Mouse (Mus musculus) gastrocnemius, adult 2 months (tissue): ENCODE measurements around the gene Tmprss11b. TPM values are rescaled to one million over a fixed set of nuclear protein-coding genes. Genes with fewer than 3 reads are reported as not detected.
A peak's percentile ranks its signal among the peaks of the same experiment; 100 is the strongest.
"Not testable (repeated sequence)": the region's sequence is repeated elsewhere in the genome, so short reads cannot be mapped to it uniquely, and the experiment has no call there.

Experiments
- DNase-seq: peaks from one replicate; pipeline ENCODE4 v3.0.0; 2022
- H3K27ac ChIP-seq: fragments of 200-600 bp; 2 replicates; pipeline ENCODE4 v1.8.1; 2022; ENCODE audit warnings: mild to moderate bottlenecking
- H3K4me3 ChIP-seq: fragments of 200-600 bp; 2 replicates; pipeline ENCODE4 v1.8.1; 2022; ENCODE audit warnings: mild to moderate bottlenecking, moderate library complexity
- CTCF ChIP-seq: fragments of 200-600 bp; IDR thresholded peaks from 2 replicates; pipeline ENCODE4 v1.8.1; 2022; ENCODE audit warnings: antibody characterized with exemption, mild to moderate bottlenecking, moderate library complexity
- intact Hi-C: fragments of 180-260 bp; cut with DNase I; formaldehyde crosslinking; loops from one replicate; pipeline ENCODE4 v1.15.1; 2025
- long read RNA-seq, 2 experiments: library from polyadenylated mRNA; stranded (forward); transcript quantifications; one replicate each; pipeline ENCODE4 v2.0.0; 2021
- total RNA-seq, 2 experiments: library from RNA; stranded (reverse); gene quantifications; 2 replicates each; pipeline ENCODE4 v1.2.3; 2021

Gene Tmprss11b
- total RNA-seq = not detected
- long read RNA-seq, experiment 1 = 0 reads
- long read RNA-seq, experiment 2 = 0 reads

- no peak for TF ChIP-seq CTCF
- no peak for DNase-seq
- intact Hi-C loops = no loop called here
Observed at GRCm38 (mm10) chr5:86676262-86676661, at the start of gene Tmprss11b. TSS of gene Tmprss11b (minus strand) at chr5:86676362.

DNA sequence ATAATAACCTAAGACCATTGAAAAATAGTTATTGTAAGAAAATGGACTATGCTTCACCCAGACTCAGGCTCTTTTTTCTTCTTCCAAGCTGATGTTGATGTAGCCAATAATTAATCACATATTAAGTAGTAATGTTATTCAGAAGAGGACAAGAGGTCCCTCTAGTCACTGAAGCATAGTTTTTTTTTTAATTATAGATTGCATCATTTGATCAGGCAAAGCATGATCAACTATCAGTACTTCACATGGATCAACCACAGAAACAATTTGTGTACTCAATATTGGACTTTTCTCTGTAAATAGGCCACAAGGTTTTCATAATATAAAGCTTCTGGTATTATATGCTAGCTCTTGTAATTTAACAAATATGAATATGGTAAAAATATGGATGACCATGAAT, 48.9 kb upstream of the Tmprss11b start:
- TF ChIP-seq CTCF = no peak
- DNase-seq = no peak
- Histone ChIP-seq H3K27ac (no peak overlapping the region), H3K4me3 (no peak overlapping the region)
- intact Hi-C loops = no loop called here

More at GRCm38 (mm10) chr5:86676262-86676661, at the start of gene Tmprss11b:
- no peak within 1 kb of the TSS for H3K27ac ChIP-seq
- no peak within 1 kb of the TSS for H3K4me3 ChIP-seq

GRCm38 (mm10) chr5:86722820-86723460, 46.8 kb upstream of the Tmprss11b start:
- DNase-seq = no peak
- no peak overlapping the region for H3K4me3 ChIP-seq
- no peak overlapping the region for H3K27ac ChIP-seq
- intact Hi-C loops = no loop called here
- TF ChIP-seq CTCF = no peak

DNA sequence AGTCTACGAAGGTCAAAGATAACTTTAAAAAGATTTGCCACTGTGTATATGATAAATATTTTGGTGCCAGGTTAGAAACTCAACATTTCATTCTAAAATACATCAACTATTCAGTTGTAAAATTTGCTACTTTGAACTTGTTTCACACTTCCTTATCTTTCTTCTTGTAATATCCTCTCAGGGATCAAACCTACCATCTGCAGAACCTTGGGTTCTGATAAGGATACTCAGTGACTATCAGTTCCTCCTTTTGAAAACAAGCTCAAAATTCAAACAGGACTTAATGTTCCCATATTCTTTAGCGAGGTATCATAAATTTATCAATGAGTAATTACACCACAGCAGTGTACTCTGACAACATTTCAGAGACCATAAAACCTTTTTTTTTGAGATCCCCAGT, 38.8 kb upstream of the Tmprss11b start:
- DNase-seq = no peak
- no peak for TF ChIP-seq CTCF
- no peak overlapping the region for H3K4me3 ChIP-seq
- no peak overlapping the region for H3K27ac ChIP-seq
- intact Hi-C loops = no loop called here

DNA sequence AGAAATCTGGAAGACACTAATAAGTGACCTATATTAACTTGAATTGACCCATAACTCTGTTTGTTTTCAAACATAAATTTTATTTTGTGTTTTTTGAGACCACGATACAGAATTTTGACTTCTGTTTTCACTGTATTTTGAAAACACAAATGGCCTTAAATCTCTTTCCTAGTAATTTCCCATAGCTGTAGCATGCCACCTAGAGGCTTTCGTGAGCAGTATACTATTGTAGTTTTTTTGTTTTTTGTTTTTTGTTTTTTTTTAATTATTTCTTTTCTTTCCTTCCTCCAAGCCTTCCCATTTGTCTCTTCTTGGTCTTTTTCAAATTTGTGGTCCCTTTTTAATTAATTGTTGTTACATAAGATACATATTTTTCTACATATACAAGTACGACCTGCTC, 28.8 kb upstream of the Tmprss11b start:
- intact Hi-C loops = no loop called here
- H3K4me3 ChIP-seq = no peak overlapping the region
- DNase-seq = no peak
- no peak overlapping the region for H3K27ac ChIP-seq
- TF ChIP-seq CTCF = no peak

DNA sequence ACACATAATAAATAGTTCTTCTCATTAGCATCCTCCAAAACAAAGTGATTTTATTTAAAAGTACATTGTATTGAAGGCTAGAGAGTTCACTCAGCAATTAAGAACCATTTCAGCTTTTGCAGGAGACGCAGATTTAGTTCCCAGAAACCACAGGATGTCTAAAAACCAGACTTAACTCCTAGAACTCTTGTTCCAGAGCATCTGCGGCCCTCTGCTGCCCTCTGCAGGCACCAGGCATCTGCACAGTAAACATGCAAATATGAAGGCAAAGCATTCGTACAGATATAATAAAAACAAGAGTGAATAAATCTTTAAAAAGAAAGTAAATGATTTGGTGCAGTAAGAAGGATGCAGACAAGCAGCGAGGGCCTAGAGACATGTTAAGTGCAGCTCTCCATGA, 8.5 kb upstream of the Tmprss11b start:
- intact Hi-C loops = no loop called here
- TF ChIP-seq CTCF = peak; percentile 56
- no peak overlapping the region for H3K4me3 ChIP-seq

GRCm38 (mm10) chr5:86649185-86649584, 27.0 kb downstream of the Tmprss11b start:
- H3K4me3 ChIP-seq, DNase-seq, H3K27ac ChIP-seq, intact Hi-C loops: not testable (repeated sequence)
- peak; percentile 26; the same call in 1 of the 2 replicates for TF ChIP-seq CTCF

More for the DNA sequence above, 8.5 kb upstream of the Tmprss11b start:
- no peak overlapping the region for H3K27ac ChIP-seq
- peak; percentile 38 for DNase-seq

- TF ChIP-seq CTCF = no peak
- Histone ChIP-seq H3K4me3 (no peak overlapping the region), H3K27ac (no peak overlapping the region)
- no peak for DNase-seq
- intact Hi-C loops = no loop called here
Observed at GRCm38 (mm10) chr5:86640795-86641194, 35.4 kb downstream of the Tmprss11b start.

DNA sequence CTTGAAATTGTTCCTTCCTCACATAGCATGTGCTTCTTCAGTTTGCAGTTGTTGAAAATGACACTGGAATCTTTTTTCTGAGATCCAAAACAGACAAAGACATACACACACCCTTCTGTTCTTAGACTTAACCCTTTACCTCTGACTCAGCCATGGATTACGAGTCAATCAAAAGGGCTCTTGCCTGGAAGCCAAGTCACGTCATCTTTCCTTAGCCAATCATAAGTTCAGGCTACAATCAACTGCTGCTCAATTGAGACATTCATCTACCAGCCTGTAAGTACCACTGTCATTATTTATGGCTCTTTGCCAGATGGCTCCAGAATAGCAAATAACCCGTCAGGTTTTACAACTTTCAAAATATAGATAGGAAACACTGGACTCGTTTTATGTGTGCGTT, 43.8 kb downstream of the Tmprss11b start, which contains the start of gene Tmprss11f:
Gene Tmprss11f, minus strand, starts transcription at position 101 of the 400 bp plus-strand sequence.
- DNase-seq = no peak
- intact Hi-C loops = no loop called here
- no peak within 1 kb of the TSS for H3K4me3 ChIP-seq
- H3K27ac ChIP-seq = no peak within 1 kb of the TSS
- TF ChIP-seq CTCF = no peak

DNA sequence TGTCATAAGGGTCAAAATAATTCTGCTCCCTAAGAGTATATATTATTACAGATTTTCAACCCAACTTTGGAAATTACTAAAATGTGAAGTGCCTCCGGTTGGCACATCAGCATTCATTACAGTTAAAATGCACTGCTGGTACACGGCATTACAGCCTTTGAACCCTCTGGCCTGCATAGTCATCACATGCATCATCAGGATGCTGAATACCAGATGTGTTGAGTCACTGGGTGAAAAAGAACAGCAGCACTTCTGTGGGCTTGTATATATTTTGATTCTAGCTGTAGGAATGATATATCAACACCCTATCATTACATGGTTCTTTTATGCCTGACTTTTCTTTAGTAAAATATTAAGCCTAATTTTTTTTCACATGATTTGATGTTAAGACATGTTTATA, 45.5 kb downstream of the Tmprss11b start:
- no peak for TF ChIP-seq CTCF
- no peak overlapping the region for H3K27ac ChIP-seq
- no peak overlapping the region for H3K4me3 ChIP-seq
- DNase-seq = no peak
- intact Hi-C loops = no loop called here

GRCm38 (mm10) chr5:86621778-86622177, 54.4 kb downstream of the Tmprss11b start:
- DNase-seq = no peak
- intact Hi-C loops = no loop called here
- no peak for TF ChIP-seq CTCF
- Histone ChIP-seq H3K27ac (no peak overlapping the region), H3K4me3 (no peak overlapping the region)

Other genes starting within 250 kb of the Tmprss11b start
- not detected for gene Tmprss11a, start 207.4 kb downstream of the Tmprss11b start, total RNA-seq
- not detected for gene Tmprss11g, start 157.8 kb downstream of the Tmprss11b start, total RNA-seq
- not detected for gene Tmprss11f, start 43.9 kb downstream of the Tmprss11b start, total RNA-seq
- gene Tmprss11e, start 69.5 kb upstream of the Tmprss11b start, total RNA-seq = not detected
- gene Ythdc1, start 127.9 kb upstream of the Tmprss11b start, total RNA-seq = 10 to 100 TPM; 29.1 to 29.2 TPM
- gene Ugt2b34, start 230.6 kb upstream of the Tmprss11b start, total RNA-seq = not detected